Mouse (Mus musculus) ES-E14 (cell line): Measurements from ENCODE around the gene Kalrn. TPM values are rescaled to one million over a fixed set of nuclear protein-coding genes. Genes with fewer than 3 reads are reported as not detected.

Experiments used
- DNase-seq: peaks from one replicate; pipeline ENCODE4 v3.0.0-alpha.2; 2013; ENCODE audit warnings: low read depth, low spot score
- H3K27ac ChIP-seq: 2 replicates; pipeline ENCODE4 v1.5.1; 2012; ENCODE audit warnings: low read depth, mild to moderate bottlenecking, low read length, moderate library complexity, mixed read lengths; ENCODE audit not compliant: poor library complexity, insufficient read depth, severe bottlenecking
- H3K36me3 ChIP-seq: 2 replicates; pipeline ENCODE4 v1.6.1; 2012; ENCODE audit warnings: mild to moderate bottlenecking, low read length, moderate library complexity, mixed read lengths; ENCODE audit not compliant: control insufficient read depth, poor library complexity, insufficient read depth, severe bottlenecking
- H3K4me1 ChIP-seq, 2 experiments: fragments of 150-350 bp in 1 of 2; sonication (generic) in 1 of 2; 2 replicates each; pipeline ENCODE4 v1.6.1; 2012; ENCODE audit warnings: low read length in 2 of 2, mild to moderate bottlenecking in 1 of 2, mixed read lengths in 1 of 2; ENCODE audit not compliant: control insufficient read depth in 2 of 2, insufficient read depth in 2 of 2, poor library complexity in 1 of 2
- H3K4me3 ChIP-seq, 2 experiments: fragments of 150-350 bp in 1 of 2; sonication (generic) in 1 of 2; 2 replicates each; pipeline ENCODE4 v1.5.1; 2012; ENCODE audit warnings: low read length in 2 of 2, low read depth in 1 of 2, mild to moderate bottlenecking in 1 of 2, mixed read lengths in 1 of 2; ENCODE audit not compliant: insufficient read depth in 1 of 2, poor library complexity in 1 of 2, severe bottlenecking in 1 of 2
- H3K9ac ChIP-seq: 2 replicates; pipeline ENCODE4 v1.6.1; 2012; ENCODE audit warnings: low read depth, mild to moderate bottlenecking, low read length, mixed read lengths; ENCODE audit not compliant: poor library complexity, insufficient read depth, severe bottlenecking
- H3K9me3 ChIP-seq: fragments of 150-350 bp; sonication (generic); 2 replicates; pipeline ENCODE4 v1.6.1; 2012; ENCODE audit warnings: low read depth, mild to moderate bottlenecking, low read length; ENCODE audit not compliant: control insufficient read depth, insufficient read depth
- CHD2 ChIP-seq: IDR thresholded peaks from 2 replicates; pipeline ENCODE4 v1.6.1; 2014; ENCODE audit warnings: mild to moderate bottlenecking, low read depth, low read length, inconsistent platforms
- HCFC1 ChIP-seq: IDR thresholded peaks from 2 replicates; pipeline ENCODE4 v1.6.1; 2012; ENCODE audit warnings: low read length, inconsistent platforms, borderline replicate concordance; ENCODE audit not compliant: insufficient read depth
- MAFK ChIP-seq: IDR thresholded peaks from 2 replicates; pipeline ENCODE4 v1.6.1; 2014; ENCODE audit warnings: mild to moderate bottlenecking, low read depth, low read length, inconsistent platforms; ENCODE audit not compliant: insufficient read depth
- ZC3H11A ChIP-seq: IDR thresholded peaks from 2 replicates; pipeline ENCODE4 v1.6.1; 2012; ENCODE audit warnings: low read depth, mild to moderate bottlenecking, inconsistent platforms, low read length, borderline replicate concordance
- ZNF384 ChIP-seq: IDR thresholded peaks from 2 replicates; pipeline ENCODE4 v1.6.1; 2012; ENCODE audit warnings: low read depth, low read length, inconsistent platforms
- in situ Hi-C, 2 experiments: fragments of 600-800 bp; cut with MboI; formaldehyde crosslinking; loops; one replicate each; pipeline ENCODE4 v1.15.1; 2025; ENCODE audit warnings: low sequenced_read_pairs in 2 of 2, inconsistent platforms in 1 of 2; ENCODE audit not compliant: unreplicated experiment in 2 of 2
- total RNA-seq: library from RNA; depleted of rRNA; stranded (reverse); fragments of 300-350 nt; gene quantifications from 2 replicates; pipeline ENCODE4 v1.2.3, GENCODE M21; 2012

Kalrn gene
- total RNA-seq, 1 experiment: 15.7 TPM

- Histone ChIP-seq H3K27ac (no peak overlapping the region), H3K4me3 (no peak overlapping the region), H3K36me3 (no peaks in the 10 kb centered on the region), H3K4me1 (no peaks in the 10 kb centered on the region), H3K9me3 (no peaks in the 10 kb centered on the region), H3K9ac (no peak overlapping the region)
- in situ Hi-C loops: no loop called here
- no peak for TF ChIP-seq ZNF384
- no peak for TF ChIP-seq ZC3H11A
- no peak for TF ChIP-seq HCFC1
- TF ChIP-seq MAFK: no peak
- TF ChIP-seq CHD2: no peak
- DNase-seq: no peak
Observed at GRCm38 (mm10) chr16:34389520-34390271, 183.6 kb downstream of the Kalrn start.

- Histone ChIP-seq H3K9me3 (no peaks in the 10 kb centered on the region), H3K36me3 (no peaks in the 10 kb centered on the region), H3K4me3 (no peak overlapping the region), H3K9ac (no peak overlapping the region), H3K4me1 (no peaks in the 10 kb centered on the region), H3K27ac (no peak overlapping the region)
- TF ChIP-seq ZNF384 (no peak), HCFC1 (no peak), CHD2 (no peak), MAFK (no peak), ZC3H11A (no peak)
- no peak for DNase-seq
- in situ Hi-C loops: no loop called here
Observed at GRCm38 (mm10) chr16:34388871-34389270, 184.5 kb downstream of the Kalrn start.

- no peak for DNase-seq
- in situ Hi-C loops: no loop called here
Observed at GRCm38 (mm10) chr16:34385065-34385464, 188.3 kb downstream of the Kalrn start.

GRCm38 (mm10) chr16:34382992-34383391 is 190.3 kb downstream of the Kalrn start:
- Histone ChIP-seq H3K4me3 (no peak overlapping the region), H3K27ac (no peak overlapping the region), H3K36me3 (no peaks in the 10 kb centered on the region), H3K4me1 (no peaks in the 10 kb centered on the region), H3K9ac (no peak overlapping the region), H3K9me3 (no peaks in the 10 kb centered on the region)
- no peak for DNase-seq
- in situ Hi-C loops: no loop called here
- TF ChIP-seq ZNF384: no peak
- no peak for TF ChIP-seq ZC3H11A
- TF ChIP-seq CHD2: no peak
- no peak for TF ChIP-seq MAFK
- TF ChIP-seq HCFC1: no peak

More at GRCm38 (mm10) chr16:34385065-34385464, 188.3 kb downstream of the Kalrn start:
- no peak overlapping the region for H3K9ac ChIP-seq
- H3K36me3 ChIP-seq: no peaks in the 10 kb centered on the region
- H3K27ac ChIP-seq: no peak overlapping the region
- H3K4me3 ChIP-seq: no peak overlapping the region
- no peak for TF ChIP-seq MAFK
- TF ChIP-seq CHD2: no peak
- TF ChIP-seq HCFC1: no peak
- TF ChIP-seq ZNF384: no peak
- no peak for TF ChIP-seq ZC3H11A
- H3K9me3 ChIP-seq: no peaks in the 10 kb centered on the region
- no peaks in the 10 kb centered on the region for H3K4me1 ChIP-seq
